Mouse (Mus musculus): ENCODE data around the gene Cs.

GRCm38 (mm10) chr10:128302785-128303125, 34.8 kb upstream of the Cs start:
- TF ChIP-seq CTCF (IDR thresholded peaks at IDR 0.05): no peak
- no peak for TF ChIP-seq EP300 (IDR thresholded peaks at IDR 0.05)

All from lung, postnatal 0 days (tissue).